Mouse (Mus musculus): ENCODE results near the gene AV320801. TPM values are rescaled to one million over a fixed set of nuclear protein-coding genes. Genes with fewer than 3 reads are reported as not detected.
"Not testable (repeated sequence)": the region's sequence is repeated elsewhere in the genome, so short reads cannot be mapped to it uniquely, and the experiment has no call there.

The AV320801 gene
- not detected in 2 replicates for polyA plus RNA-seq (2015; fragmentation: Nextera tagmentation; extraction: Ambion mirVana)

- H3K9me3 ChIP-seq; H3K27ac ChIP-seq; H3K9ac ChIP-seq; H3K4me2 ChIP-seq (replicated peaks); H3K27me3 ChIP-seq; H3K4me3 ChIP-seq; H3K4me1 ChIP-seq; H3K36me3 ChIP-seq; ATAC-seq (ENCODE audit: low FRiP score, low read depth): not testable (repeated sequence)
- 95% methylated on average over 7 of the region's 14 CpGs for whole genome bisulfite sequencing
Measured at GRCm38 (mm10) chrX:135494288-135494687, at the start of gene AV320801. AV320801 (plus strand) TSS chrX:135494588.

GRCm38 (mm10) chrX:135464160-135464559 is 30.2 kb upstream of the AV320801 start:
- ATAC-seq (ENCODE audit: low FRiP score, low read depth); H3K4me1 ChIP-seq; H3K27me3 ChIP-seq; H3K36me3 ChIP-seq; H3K9ac ChIP-seq; H3K4me3 ChIP-seq; H3K27ac ChIP-seq; H3K9me3 ChIP-seq; H3K4me2 ChIP-seq (replicated peaks): not testable (repeated sequence)
- no CpG with 5 or more reads among the region's 3 CpGs for WGBS

GRCm38 (mm10) chrX:135481902-135482301 is 12.5 kb upstream of the AV320801 start:
- not testable (repeated sequence) for H3K4me2 ChIP-seq (replicated peaks); H3K9me3 ChIP-seq; H3K9ac ChIP-seq; H3K4me3 ChIP-seq; H3K4me1 ChIP-seq; H3K27ac ChIP-seq; H3K36me3 ChIP-seq; H3K27me3 ChIP-seq; ATAC-seq (ENCODE audit: low FRiP score, low read depth)
- no CpG with 5 or more reads among the region's 6 CpGs for WGBS

- not testable (repeated sequence) for H3K9me3 ChIP-seq; H3K4me2 ChIP-seq (replicated peaks); H3K9ac ChIP-seq; H3K4me3 ChIP-seq; H3K36me3 ChIP-seq; H3K27me3 ChIP-seq; H3K4me1 ChIP-seq; H3K27ac ChIP-seq; ATAC-seq (ENCODE audit: low FRiP score, low read depth)
- WGBS = no CpG with 5 or more reads among the region's 3 CpGs
Measured at GRCm38 (mm10) chrX:135483183-135483582, 11.2 kb upstream of the AV320801 start.

Other genes starting within 250 kb of the AV320801 start
- gene Pramel3, start 192.3 kb upstream of the AV320801 start, polyA plus RNA-seq (2015; fragmentation: Nextera tagmentation; extraction: Ambion mirVana) = 0.05 TPM in 1 of 2 replicates, not detected in the other
- gene Gm5128, start 121.3 kb upstream of the AV320801 start, polyA plus RNA-seq (2015; fragmentation: Nextera tagmentation; extraction: Ambion mirVana) = not detected in 2 replicates
- gene Gm7903, start 60.8 kb upstream of the AV320801 start, polyA plus RNA-seq (2015; fragmentation: Nextera tagmentation; extraction: Ambion mirVana) = not detected in 2 replicates
- gene Nxf7, start 104.2 kb downstream of the AV320801 start, polyA plus RNA-seq (2015; fragmentation: Nextera tagmentation; extraction: Ambion mirVana) = not detected in 2 replicates
- gene Prame, start 133.1 kb downstream of the AV320801 start, polyA plus RNA-seq (2015; fragmentation: Nextera tagmentation; extraction: Ambion mirVana) = 0.11 and 0.22 TPM in 2 replicates
- gene Tcp11x2, start 199.2 kb downstream of the AV320801 start, polyA plus RNA-seq (2015; fragmentation: Nextera tagmentation; extraction: Ambion mirVana) = not detected in 2 replicates
- gene Tmsb15a, start 230.7 kb downstream of the AV320801 start, polyA plus RNA-seq (2015; fragmentation: Nextera tagmentation; extraction: Ambion mirVana) = 1.4 and 1.6 TPM in 2 replicates
- gene Armcx5, start 248.1 kb downstream of the AV320801 start, polyA plus RNA-seq (2015; fragmentation: Nextera tagmentation; extraction: Ambion mirVana) = 13.2 and 13.3 TPM in 2 replicates
- gene Gprasp1, start 248.1 kb downstream of the AV320801 start, polyA plus RNA-seq (2015; fragmentation: Nextera tagmentation; extraction: Ambion mirVana) = 60.1 and 68.4 TPM in 2 replicates

Measured in limb, embryonic 13.5 days (tissue).